ENCODE assay signal across 10 mouse cellular contexts in the genomic region with DNA sequence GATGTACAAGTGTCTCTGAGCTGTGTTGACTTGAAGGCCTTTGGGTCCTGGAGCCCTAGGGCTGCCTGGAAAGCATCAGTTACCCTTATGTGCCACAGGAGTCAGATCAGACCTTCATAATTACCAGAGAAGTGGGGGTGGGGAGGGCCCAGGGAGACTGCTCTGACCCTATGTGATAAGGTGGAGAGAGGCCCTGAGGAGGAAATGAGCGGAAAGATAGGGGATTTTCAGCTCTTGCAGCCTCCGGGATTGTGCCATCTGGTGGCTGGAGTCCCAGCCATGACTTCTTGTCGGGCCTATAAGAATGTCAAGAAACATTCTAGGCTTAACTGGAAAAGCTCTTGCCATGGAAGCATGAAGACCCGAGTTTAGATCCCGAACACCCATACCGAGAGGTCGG. TPM values are rescaled to one million over a fixed set of nuclear protein-coding genes. Genes with fewer than 3 reads are reported as not detected.
A peak's percentile ranks its signal among the peaks of the same experiment; 100 is the strongest.
DNase-seq lines count a peak whose midpoint lies in the region; ATAC-seq and TF ChIP-seq lines count a peak whose summit lies in the region.
"Had no signal": no experiment of that assay in that cellular context is flagged by ENCODE, and none has a peak within 500 bp of the region (broad histone marks: within the 10 kb centered on the region; RNA-seq: fewer than 3 reads in every experiment).

No protein-coding gene starts in this region.

- no peak for ATAC-seq in midbrain, embryonic 14.5 days (ENCODE audit: low FRiP score, low TSS enrichment)
- ATAC-seq in liver, embryonic 14.5 days (ENCODE audit: insufficient read depth) = peak; percentile 95
- ATAC-seq in stomach, embryonic 14.5 days (ENCODE audit: insufficient number of reproducible peaks, insufficient read depth, low FRiP score, low read depth) = peak; percentile 67; the same call in 1 of the 2 replicates

- H3K27me3 ChIP-seq in midbrain, embryonic 14.5 days (ENCODE audit: control insufficient read depth, insufficient read depth, low read length) = no peaks in the 10 kb centered on the region
- no peaks in the 10 kb centered on the region for H3K27me3 ChIP-seq in midbrain, embryonic 10.5 days (ENCODE audit: low read depth, poor library complexity, severe bottlenecking)
- no peaks in the 10 kb centered on the region for H3K27me3 ChIP-seq in liver, embryonic 14.5 days (ENCODE audit: control insufficient read depth, insufficient read depth, low read length)
- H3K27me3 ChIP-seq in stomach, embryonic 14.5 days (ENCODE audit: control insufficient read depth, insufficient read depth, low read length) = no peaks in the 10 kb centered on the region

- H3K4me2 ChIP-seq in midbrain, embryonic 14.5 days (ENCODE audit: low read length) = no peak overlapping the region
- H3K4me2 ChIP-seq in liver, embryonic 14.5 days (ENCODE audit: low read depth) = peak overlapping the region; percentile 61
- no peak overlapping the region for H3K4me2 ChIP-seq in stomach, embryonic 14.5 days (replicated peaks; ENCODE audit: low read depth, low read length)

- H3K27ac ChIP-seq in midbrain, embryonic 14.5 days (replicated peaks; ENCODE audit: low read depth, low read length) = no peak overlapping the region
- H3K27ac ChIP-seq in midbrain, embryonic 10.5 days (replicated peaks) = no peak overlapping the region
- peak overlapping the region; percentile 89 for H3K27ac ChIP-seq in liver, embryonic 14.5 days
- H3K27ac ChIP-seq in stomach, embryonic 14.5 days (ENCODE audit: low read length) = no peak overlapping the region

- TF ChIP-seq CTCF in liver, embryonic 14.5 days (IDR thresholded peaks at IDR 0.05; ENCODE audit: low read depth) = peak; percentile 92

- no peak overlapping the region for H3K4me3 ChIP-seq in midbrain, embryonic 14.5 days (replicated peaks; ENCODE audit: low read depth, low read length)
- no peak overlapping the region for H3K4me3 ChIP-seq in midbrain, embryonic 10.5 days
- peak overlapping the region; percentile 7 to 12; a peak in 3 of 4 replicates for H3K4me3 ChIP-seq in liver, embryonic 14.5 days (ENCODE audit: insufficient read depth in 1 of 2, low read depth in 2 of 2, low read length in 2 of 2)
- no peak overlapping the region for H3K4me3 ChIP-seq in stomach, embryonic 14.5 days (ENCODE audit: low read depth, low read length)
- H3K4me3 ChIP-seq: myocyte had no signal

- no peaks in the 10 kb centered on the region for H3K9me3 ChIP-seq in midbrain, embryonic 14.5 days (ENCODE audit: control insufficient read depth, low read length)
- H3K9me3 ChIP-seq in midbrain, embryonic 10.5 days (replicated peaks) = no peaks in the 10 kb centered on the region
- no peaks in the 10 kb centered on the region for H3K9me3 ChIP-seq in liver, embryonic 14.5 days (ENCODE audit: control insufficient read depth, low read length)
- H3K9me3 ChIP-seq in stomach, embryonic 14.5 days (ENCODE audit: control insufficient read depth, low read depth, low read length) = no peaks in the 10 kb centered on the region

- no peaks in the 10 kb centered on the region for H3K36me3 ChIP-seq in midbrain, embryonic 14.5 days (ENCODE audit: control insufficient read depth, insufficient read depth, low read length)
- H3K36me3 ChIP-seq in midbrain, embryonic 10.5 days = no peaks in the 10 kb centered on the region
- no peaks in the 10 kb centered on the region for H3K36me3 ChIP-seq in liver, embryonic 14.5 days (replicated peaks; ENCODE audit: control insufficient read depth, insufficient read depth, low read depth)
- no peaks in the 10 kb centered on the region for H3K36me3 ChIP-seq in stomach, embryonic 14.5 days (ENCODE audit: control insufficient read depth, insufficient read depth, low read length)

- 73% methylated on average over 7 of the region's 7 CpGs for WGBS in midbrain, embryonic 14.5 days
- 80% methylated on average over 7 of the region's 7 CpGs for WGBS in midbrain, embryonic 10.5 days
- 22% methylated on average over 7 of the region's 7 CpGs for WGBS in liver, embryonic 14.5 days (ENCODE audit: insufficient replicate concordance)
- WGBS in stomach, embryonic 14.5 days = 73% methylated on average over 7 of the region's 7 CpGs

- H3K4me1 ChIP-seq in midbrain, embryonic 14.5 days (ENCODE audit: control insufficient read depth, insufficient read depth, low read length) = no peaks in the 10 kb centered on the region
- peaks cover 9% of the 10 kb centered on the region for H3K4me1 ChIP-seq in midbrain, embryonic 10.5 days
- H3K4me1 ChIP-seq in liver, embryonic 14.5 days (replicated peaks; ENCODE audit: control insufficient read depth in 2 of 2, insufficient read depth in 2 of 2, low read length in 1 of 2) = peaks cover 39 to 42% of the 10 kb centered on the region in 2 experiments
- H3K4me1 ChIP-seq in stomach, embryonic 14.5 days (ENCODE audit: control insufficient read depth, insufficient read depth, low read length) = no peaks in the 10 kb centered on the region

- peak; percentile 16 for DNase-seq in midbrain, embryonic 14.5 days
- DNase-seq in midbrain, embryonic 10.5 days (ENCODE audit: low spot score) = no peak
- peak; percentile 96 for DNase-seq in c-Kit-positive CD71-positive TER-119-positive erythroid progenitor cells, embryonic 14.5 days (ENCODE audit: low spot score)
- DNase-seq in liver, embryonic 14.5 days (ENCODE audit: low read depth in 3 of 3, low spot score in 3 of 3) = peak; percentile 93 to 94 (median 93)
- no peak for DNase-seq in ovary, postnatal 10 days (ENCODE audit: low spot score)
- DNase-seq in ovary, adult 18-20 months (ENCODE audit: low spot score) = no peak
- no peak for DNase-seq in urinary bladder, postnatal 36 days (ENCODE audit: low spot score in 2 of 2)
- DNase-seq: cerebellum, adult 11 months had no signal

- TF ChIP-seq EP300 in liver, embryonic 14.5 days (IDR thresholded peaks at IDR 0.05; ENCODE audit: low read depth) = peak; percentile 93

- H3K9ac ChIP-seq in midbrain, embryonic 14.5 days (replicated peaks; ENCODE audit: low read length) = no peak overlapping the region
- H3K9ac ChIP-seq in liver, embryonic 14.5 days (replicated peaks) = peak overlapping the region; percentile 52
- H3K9ac ChIP-seq in stomach, embryonic 14.5 days (replicated peaks; ENCODE audit: low read depth, low read length) = no peak overlapping the region

RNA-seq across cellular contexts. Expression of a gene that starts 3.2 kb away (rescaled TPM):
- 0.45 and 0.46 TPM in 2 replicates for polyA plus RNA-seq in midbrain, embryonic 14.5 days (2014; fragmentation: Nextera tagmentation; extraction: Ambion mirVana)
- 4.3 and 6.1 TPM in 2 replicates for polyA plus RNA-seq in midbrain, embryonic 10.5 days (2016; fragmentation: Nextera tagmentation; extraction: Ambion mirVana)
- 24.3 and 25.5 TPM in 2 replicates for polyA plus RNA-seq in liver, embryonic 14.5 days (2012; rRNA removed)
- polyA plus RNA-seq in liver, embryonic 14.5 days (2014; fragmentation: Nextera tagmentation; extraction: Ambion mirVana) = 24.9 and 32.2 TPM in 2 replicates
- 0.84 and 1.4 TPM in 2 replicates for polyA plus RNA-seq in stomach, embryonic 14.5 days (2014; fragmentation: Nextera tagmentation; extraction: Ambion mirVana)
- polyA plus RNA-seq: myocyte had no signal

RNA-seq across cellular contexts. Expression of a gene that starts 10.2 kb away (rescaled TPM):
- polyA plus RNA-seq in midbrain, embryonic 14.5 days (2014; fragmentation: Nextera tagmentation; extraction: Ambion mirVana) = 771 and 1,008 TPM in 2 replicates
- 569 and 605 TPM in 2 replicates for polyA plus RNA-seq in midbrain, embryonic 10.5 days (2016; fragmentation: Nextera tagmentation; extraction: Ambion mirVana)
- polyA plus RNA-seq in liver, embryonic 14.5 days (2012; rRNA removed) = 145 and 238 TPM in 2 replicates
- polyA plus RNA-seq in liver, embryonic 14.5 days (2014; fragmentation: Nextera tagmentation; extraction: Ambion mirVana) = 467 and 483 TPM in 2 replicates
- polyA plus RNA-seq in stomach, embryonic 14.5 days (2014; fragmentation: Nextera tagmentation; extraction: Ambion mirVana) = 875 and 936 TPM in 2 replicates

RNA-seq across cellular contexts. Expression of a gene that starts 14.8 kb away (rescaled TPM):
- 46.9 and 73.8 TPM in 2 replicates for polyA plus RNA-seq in midbrain, embryonic 14.5 days (2014; fragmentation: Nextera tagmentation; extraction: Ambion mirVana)
- 116 TPM in 2 replicates for polyA plus RNA-seq in midbrain, embryonic 10.5 days (2016; fragmentation: Nextera tagmentation; extraction: Ambion mirVana)
- polyA plus RNA-seq in liver, embryonic 14.5 days (2012; rRNA removed) = 61.0 and 71.0 TPM in 2 replicates
- polyA plus RNA-seq in liver, embryonic 14.5 days (2014; fragmentation: Nextera tagmentation; extraction: Ambion mirVana) = 96.9 and 98.5 TPM in 2 replicates
- polyA plus RNA-seq in stomach, embryonic 14.5 days (2014; fragmentation: Nextera tagmentation; extraction: Ambion mirVana) = 167 and 176 TPM in 2 replicates

RNA-seq across cellular contexts. Expression of a gene that starts 19.2 kb away (rescaled TPM):
- 98.4 and 110 TPM in 2 replicates for polyA plus RNA-seq in midbrain, embryonic 14.5 days (2014; fragmentation: Nextera tagmentation; extraction: Ambion mirVana)
- polyA plus RNA-seq in midbrain, embryonic 10.5 days (2016; fragmentation: Nextera tagmentation; extraction: Ambion mirVana) = 125 and 132 TPM in 2 replicates
- polyA plus RNA-seq in liver, embryonic 14.5 days (2012; rRNA removed) = 43.3 and 60.7 TPM in 2 replicates
- polyA plus RNA-seq in liver, embryonic 14.5 days (2014; fragmentation: Nextera tagmentation; extraction: Ambion mirVana) = 90.8 and 96.6 TPM in 2 replicates
- polyA plus RNA-seq in stomach, embryonic 14.5 days (2014; fragmentation: Nextera tagmentation; extraction: Ambion mirVana) = 99.9 and 101 TPM in 2 replicates

RNA-seq across cellular contexts. Expression of a gene that starts 38.1 kb away (rescaled TPM):
- 107 and 121 TPM in 2 replicates for polyA plus RNA-seq in midbrain, embryonic 14.5 days (2014; fragmentation: Nextera tagmentation; extraction: Ambion mirVana)
- polyA plus RNA-seq in midbrain, embryonic 10.5 days (2016; fragmentation: Nextera tagmentation; extraction: Ambion mirVana) = 193 and 195 TPM in 2 replicates
- 54.1 and 58.2 TPM in 2 replicates for polyA plus RNA-seq in liver, embryonic 14.5 days (2012; rRNA removed)
- polyA plus RNA-seq in liver, embryonic 14.5 days (2014; fragmentation: Nextera tagmentation; extraction: Ambion mirVana) = 62.1 and 70.0 TPM in 2 replicates
- polyA plus RNA-seq in stomach, embryonic 14.5 days (2014; fragmentation: Nextera tagmentation; extraction: Ambion mirVana) = 117 and 125 TPM in 2 replicates

Comparison
In these comparisons a context has a peak if more than half of its experiments do, and no peak if none do; other contexts are left out.
1. DNase-seq: peak in midbrain, embryonic 14.5 days (single experiment), c-Kit-positive CD71-positive TER-119-positive erythroid progenitor cells, embryonic 14.5 days (single experiment) and liver, embryonic 14.5 days (3 of 3); none in midbrain, embryonic 10.5 days (single experiment), ovary, postnatal 10 days (single experiment), ovary, adult 18-20 months (single experiment) and urinary bladder, postnatal 36 days (0 of 2).
2. H3K4me3 ChIP-seq: peak in liver, embryonic 14.5 days (2 of 2); none in midbrain, embryonic 14.5 days (single experiment), midbrain, embryonic 10.5 days (single experiment) and stomach, embryonic 14.5 days (single experiment).